7 mouse cellular contexts compared by ENCODE assay signal in the genomic region with DNA sequence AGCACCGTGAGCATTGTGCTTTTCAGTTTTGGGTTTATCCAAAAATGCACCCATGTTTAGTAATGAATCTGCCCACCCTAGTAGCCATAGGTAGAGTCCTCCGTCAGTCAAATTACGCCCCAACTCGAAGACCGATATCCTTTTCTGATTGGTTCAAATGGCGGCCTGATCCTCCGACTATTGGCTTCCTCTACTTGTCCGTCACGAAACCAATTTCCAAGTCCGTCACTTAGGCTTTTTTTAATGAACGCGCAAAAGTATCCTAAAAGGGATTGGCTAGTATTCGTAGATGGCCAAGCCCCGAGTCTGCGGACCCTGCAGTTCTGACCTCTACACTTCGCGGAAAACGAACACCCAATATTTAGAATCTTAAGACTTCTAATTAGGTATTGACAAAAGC.
DNase-seq lines count a peak whose midpoint lies in the region; ATAC-seq lines count a peak whose summit lies in the region.
"Not testable (repeated sequence)": the region's sequence is repeated elsewhere in the genome, so short reads cannot be mapped to it uniquely, and the experiment has no call there.

No protein-coding gene starts in this region.

- DNase-seq in cerebellum, adult 9-10 months = peak; percentile 57
- DNase-seq in frontal cortex, adult 2 months (ENCODE audit: extremely low spot score in 1 of 2, low spot score in 1 of 2) = peak; percentile 6 to 34
- DNase-seq in heart, postnatal 25 days (ENCODE audit: low spot score) = peak; percentile 20
- DNase-seq in left cerebral cortex, postnatal 4 days = peak; percentile 7
- peak; percentile 54 to 74 for DNase-seq in lung, postnatal 4 days
- DNase-seq in right cerebral cortex, postnatal 10 days (ENCODE audit: low spot score in 2 of 2) = peak; percentile 45 to 68

- 96% methylated on average over 18 of the region's 18 CpGs for WGBS in kidney, embryonic 15.5 days

- not testable (repeated sequence) for H3K36me3 ChIP-seq in kidney, embryonic 15.5 days

- not testable (repeated sequence) for H3K27me3 ChIP-seq in kidney, embryonic 15.5 days

- H3K4me1 ChIP-seq in kidney, embryonic 15.5 days = not testable (repeated sequence)

- not testable (repeated sequence) for H3K4me3 ChIP-seq in kidney, embryonic 15.5 days (replicated peaks)

- intact Hi-C loops in heart, postnatal 25 days (cut with DNase I); left cerebral cortex, postnatal 4 days (cut with DNase I): not testable (repeated sequence)

- not testable (repeated sequence) for H3K9ac ChIP-seq in kidney, embryonic 15.5 days

- H3K27ac ChIP-seq in kidney, embryonic 15.5 days = not testable (repeated sequence)

- H3K4me2 ChIP-seq in kidney, embryonic 15.5 days = not testable (repeated sequence)

- peak; percentile 94 for ATAC-seq in kidney, embryonic 15.5 days (replicated peaks; ENCODE audit: low FRiP score)

- H3K9me3 ChIP-seq in kidney, embryonic 15.5 days (replicated peaks) = not testable (repeated sequence)

Comparison
In these comparisons a context has a peak if more than half of its experiments do, and no peak if none do; other contexts are left out.
1. DNase-seq: peak in every context shown above with its lines; median percentile 64 in lung, postnatal 4 days; 57 in cerebellum, adult 9-10 months; 56 in right cerebral cortex, postnatal 10 days; 20 in frontal cortex, adult 2 months; 20 in heart, postnatal 25 days; 7 in left cerebral cortex, postnatal 4 days.